Mouse (Mus musculus) bone marrow, adult 2 months (tissue): Measurements from ENCODE around the gene Dido1. TPM values are rescaled to one million over a fixed set of nuclear protein-coding genes. Genes with fewer than 3 reads are reported as not detected.
A peak's percentile ranks its signal among the peaks of the same experiment; 100 is the strongest.

ENCODE experiments used
- H3K27ac ChIP-seq: fragments of 200-500 bp; 2 replicates; pipeline ENCODE4 v1.5.1; 2012; ENCODE audit warnings: low read depth, mild to moderate bottlenecking, control low read depth, inconsistent platforms, low read length; ENCODE audit not compliant: control insufficient read depth, poor library complexity, insufficient read depth
- H3K4me1 ChIP-seq: fragments of 200-500 bp; 2 replicates; pipeline ENCODE4 v1.6.1; 2011; ENCODE audit warnings: low read length; ENCODE audit not compliant: control insufficient read depth, insufficient read depth
- H3K4me3 ChIP-seq: fragments of 200-500 bp; replicated peaks from 2 replicates; pipeline ENCODE3; 2011; ENCODE audit warnings: mild to moderate bottlenecking, low read depth, low read length, control low read depth; ENCODE audit not compliant: control insufficient read depth
- CTCF ChIP-seq: fragments of 200-500 bp; IDR thresholded peaks from 2 replicates; pipeline ENCODE4 v1.5.1; 2011; ENCODE audit warnings: low read length, control low read depth; ENCODE audit not compliant: control insufficient read depth, insufficient read depth
- POLR2A ChIP-seq: fragments of 200-500 bp; IDR thresholded peaks from 2 replicates; pipeline ENCODE4 v1.6.1; 2011; ENCODE audit warnings: low read depth, mild to moderate bottlenecking, control low read depth, low read length, borderline replicate concordance; ENCODE audit not compliant: control insufficient read depth
- WGBS: fragments of 180-500 bp; shearing (Covaris S2); methylation state at CpG from one replicate; pipeline ENCODE4 v1.1.7; 2018; 5-methylcytosine and 5-hydroxymethylcytosine counted together
- polyA plus RNA-seq: library from polyadenylated mRNA; stranded (reverse); fragments of >200 nt; gene quantifications from 2 replicates; pipeline ENCODE4 v1.2.4, GENCODE M21; 2011; ENCODE audit warnings: low replicate concordance; ENCODE audit not compliant: missing spikeins, insufficient read depth, insufficient read length

Dido1 gene
- polyA plus RNA-seq, 1 experiment = 36.0 TPM

- WGBS = 1% methylated on average over 64 of the region's 64 CpGs
These were observed 717 bp upstream of the Dido1 start for GRCm38 (mm10) chr2:180710276-180711155.

GRCm38 (mm10) chr2:180709023-180709922, 526 bp downstream of the Dido1 start:
- H3K4me1 ChIP-seq = peaks cover 13% of the 10 kb centered on the region
- WGBS = under 1% methylated on average over 39 of the region's 39 CpGs
- no peak for TF ChIP-seq CTCF
- TF ChIP-seq POLR2A = no peak

More at GRCm38 (mm10) chr2:180710276-180711155, 717 bp upstream of the Dido1 start:
- H3K27ac ChIP-seq = peak overlapping the region; percentile 95
- TF ChIP-seq POLR2A (0 out of 2 replicates have a peak, but pooled peaks have one; percentile 49), CTCF (no peak)
- H3K4me1 ChIP-seq = peaks cover 4% of the 10 kb centered on the region
- H3K4me3 ChIP-seq = peak overlapping the region; percentile 96

GRCm38 (mm10) chr2:180705975-180706374, 3.8 kb downstream of the Dido1 start:
- WGBS = 90% methylated on average over 5 of the region's 5 CpGs
- TF ChIP-seq CTCF (peak; percentile 41; the same call in 1 of the 2 replicates), POLR2A (no peak)
- H3K27ac ChIP-seq = no peak overlapping the region
- H3K4me3 ChIP-seq = no peak overlapping the region
- H3K4me1 ChIP-seq = peaks cover 13% of the 10 kb centered on the region

More at GRCm38 (mm10) chr2:180709023-180709922, 526 bp downstream of the Dido1 start:
- Histone ChIP-seq H3K27ac (peak overlapping the region; percentile 63), H3K4me3 (peak overlapping the region; percentile 85)

- no peak for TF ChIP-seq POLR2A
- no peak for TF ChIP-seq CTCF
- peak overlapping the region; percentile 65 for H3K27ac ChIP-seq
- H3K4me1 ChIP-seq = peaks cover 14% of the 10 kb centered on the region
- H3K4me3 ChIP-seq = no peak overlapping the region
- 12% methylated on average over 3 of the region's 3 CpGs for WGBS
These were observed 4.7 kb downstream of the Dido1 start for GRCm38 (mm10) chr2:180705066-180705465.

DNA sequence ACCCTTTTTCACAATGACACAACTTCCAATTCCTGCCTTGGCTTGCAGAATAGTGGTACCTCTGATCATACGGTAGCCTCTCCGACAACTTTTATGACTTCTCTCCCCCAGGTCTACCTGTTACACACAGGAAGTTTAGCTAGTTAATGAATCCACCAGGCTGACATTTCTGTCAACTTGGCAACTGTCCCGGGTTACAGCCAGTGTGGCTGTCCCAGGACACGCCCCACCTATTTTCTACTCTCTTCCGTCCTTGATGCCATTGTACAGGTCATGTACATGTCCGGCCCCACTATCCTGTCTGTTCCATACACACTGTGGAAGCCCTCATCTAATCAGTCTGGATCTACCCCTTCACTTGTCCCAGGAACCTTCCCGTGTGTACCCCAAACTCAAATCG, 5.2 kb downstream of the Dido1 start:
- no peak for TF ChIP-seq POLR2A
- no peak for TF ChIP-seq CTCF
- WGBS = 11% methylated on average over 8 of the region's 8 CpGs
- Histone ChIP-seq H3K27ac (peak overlapping the region; percentile 65), H3K4me3 (no peak overlapping the region), H3K4me1 (peaks cover 14% of the 10 kb centered on the region)

DNA sequence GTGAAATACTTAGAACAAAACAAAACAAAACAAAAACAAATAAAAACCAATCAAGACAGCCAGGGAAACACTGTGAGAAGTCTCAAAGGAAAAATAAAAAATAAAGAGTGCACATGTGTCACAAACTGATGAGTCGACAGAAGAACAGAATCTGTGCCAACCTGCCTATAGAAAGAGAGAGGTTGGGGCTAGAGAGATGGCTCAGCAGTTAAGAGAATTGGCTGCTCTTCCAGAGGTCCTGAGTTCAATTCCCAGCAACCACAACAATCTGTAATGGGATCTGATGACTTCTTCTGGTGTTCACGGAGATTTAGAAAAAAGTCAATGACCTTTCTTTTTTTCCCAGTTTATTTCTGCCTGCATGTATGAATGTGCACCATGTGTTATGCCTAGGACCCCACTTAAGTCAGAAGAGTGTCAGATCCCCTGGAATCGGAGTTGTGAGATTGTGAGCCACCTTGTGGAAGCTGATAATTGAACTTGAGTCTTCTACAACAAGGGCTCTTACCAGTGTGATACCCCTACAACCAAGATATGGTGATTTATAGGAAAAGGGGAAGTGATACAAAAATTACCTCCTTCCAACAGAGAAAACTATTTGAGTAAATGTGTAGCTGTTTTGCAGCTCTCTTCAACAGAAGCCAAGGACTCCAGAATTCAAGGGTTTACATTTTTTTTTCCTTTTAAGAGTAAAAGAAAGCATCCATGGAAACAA, 6.0 kb downstream of the Dido1 start:
- no peak overlapping the region for H3K4me3 ChIP-seq
- H3K4me1 ChIP-seq = peaks cover 14% of the 10 kb centered on the region
- TF ChIP-seq POLR2A = no peak
- TF ChIP-seq CTCF = no peak
- H3K27ac ChIP-seq = no peak overlapping the region
- WGBS = 35% methylated on average over 3 of the region's 3 CpGs

- Histone ChIP-seq H3K27ac (no peak overlapping the region), H3K4me3 (no peak overlapping the region), H3K4me1 (peaks cover 14% of the 10 kb centered on the region)
- no peak for TF ChIP-seq CTCF
- no peak for TF ChIP-seq POLR2A
- 62% methylated on average over 5 of the region's 5 CpGs for WGBS
These were observed 6.6 kb downstream of the Dido1 start for GRCm38 (mm10) chr2:180703175-180703574.
